Mouse (Mus musculus): ENCODE measurements at regions not wholly inside any gene's neighbourhood (a gene's known extent, or its start where the extent isn't known, plus 50 kb on each side); places are given as distances from the start of the nearest gene placed in this dataset.
A peak's percentile ranks its signal among the peaks of the same experiment; 100 is the strongest.

- H3K4me3 ChIP-seq (replicated peaks; ENCODE audit: low read length) = no peak overlapping the region
- no peak for TF ChIP-seq POU5F1 (IDR thresholded peaks at IDR 0.05; ENCODE audit: borderline replicate concordance, low read length)
- TF ChIP-seq NANOG (IDR thresholded peaks at IDR 0.05; ENCODE audit: borderline replicate concordance, low read length) = peak; percentile 20; the same call in 1 of the 2 replicates
- no peaks in the 10 kb centered on the region for H3K27me3 ChIP-seq (ENCODE audit: insufficient read depth, low read length)
- peaks cover 19% of the 10 kb centered on the region for H3K4me1 ChIP-seq (replicated peaks; ENCODE audit: low read depth, low read length)
- H3K36me3 ChIP-seq (ENCODE audit: insufficient read depth, low read length) = no peaks in the 10 kb centered on the region
- peaks cover 18% of the 10 kb centered on the region for H3K9me3 ChIP-seq (ENCODE audit: low read length)
Measured at GRCm38 (mm10) chr7:71960453-71961230, 345.8 kb downstream of the Mctp2 start.

DNA sequence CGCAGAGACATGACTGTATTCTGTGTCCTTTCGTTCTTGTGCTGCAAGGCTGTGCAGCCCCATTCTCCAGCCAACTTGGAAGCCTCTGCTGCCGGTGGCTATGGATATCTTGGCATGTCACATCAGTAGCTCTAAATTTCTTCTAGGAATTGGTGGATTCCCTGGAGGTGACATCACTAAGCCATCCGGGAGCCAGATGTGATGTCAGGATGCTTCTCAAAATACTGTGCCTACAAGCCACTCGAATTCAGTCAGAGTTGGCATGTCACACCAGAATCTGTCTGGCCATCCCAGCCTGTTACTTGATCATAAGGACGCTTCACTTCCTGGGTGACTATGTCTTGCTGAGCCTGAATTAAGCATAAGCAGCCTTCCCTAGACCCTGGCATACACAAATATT lies 359.9 kb downstream of the Mctp2 start:
- no peak for TF ChIP-seq CTCF (conservative IDR thresholded peaks at IDR 0.05; ENCODE audit: low read length)
- TF ChIP-seq NANOG (IDR thresholded peaks at IDR 0.05; ENCODE audit: borderline replicate concordance, low read length) = no peak
- no peaks in the 10 kb centered on the region for H3K4me1 ChIP-seq (replicated peaks; ENCODE audit: low read depth, low read length)
- no peaks in the 10 kb centered on the region for H3K9me3 ChIP-seq (ENCODE audit: low read length)

DNA sequence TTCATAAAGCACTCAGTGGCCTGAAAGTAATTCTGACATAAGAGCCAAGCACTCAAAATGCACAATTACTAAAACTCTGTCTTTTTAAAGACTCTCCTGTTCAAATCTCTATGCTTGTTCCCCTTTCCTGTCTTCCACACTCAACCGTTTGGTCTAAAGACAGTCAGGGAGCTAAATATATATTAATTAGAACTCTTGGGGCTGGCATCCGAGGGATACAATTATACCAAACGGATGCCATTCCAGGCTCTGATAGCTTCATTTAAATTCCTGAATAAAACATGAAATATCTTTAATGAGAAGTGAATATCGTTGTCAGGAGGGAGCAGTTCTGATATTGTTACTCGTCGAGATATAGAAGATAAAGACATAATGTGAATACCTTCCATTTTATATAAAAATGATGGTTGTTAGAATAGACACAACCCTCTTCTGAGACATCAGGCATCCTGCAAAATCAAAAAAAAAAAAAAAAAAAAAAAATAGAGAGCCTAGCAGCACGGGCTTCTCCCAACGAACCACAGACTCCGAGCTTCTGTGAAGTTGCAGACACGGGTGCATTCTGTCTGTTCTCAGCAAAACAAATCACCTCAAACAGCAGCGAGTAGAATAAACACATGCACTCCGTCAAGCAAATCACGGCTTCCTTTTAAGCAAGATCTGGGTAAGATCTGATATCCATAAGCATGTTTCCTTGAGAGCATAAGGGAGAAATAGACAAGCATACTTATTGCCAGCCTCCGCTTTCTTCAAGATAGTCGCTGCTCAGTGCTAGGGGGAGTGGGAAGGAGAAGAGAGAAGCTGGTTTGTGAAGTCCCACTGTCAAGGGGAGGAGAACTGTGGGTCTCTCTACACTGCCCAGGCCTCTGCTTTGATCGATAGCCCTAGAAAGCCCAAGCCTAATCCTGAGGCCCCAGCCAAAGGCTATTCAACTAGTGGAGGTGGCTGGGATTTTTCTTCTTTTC lies 363.0 kb downstream of the Mctp2 start:
- TF ChIP-seq POU5F1 (IDR thresholded peaks at IDR 0.05; ENCODE audit: borderline replicate concordance, low read length) = no peak
- TF ChIP-seq NANOG (IDR thresholded peaks at IDR 0.05; ENCODE audit: borderline replicate concordance, low read length) = no peak
- TF ChIP-seq CTCF (conservative IDR thresholded peaks at IDR 0.05; ENCODE audit: low read length) = no peak
- Histone ChIP-seq H3K9me3 (ENCODE audit: low read length) (no peaks in the 10 kb centered on the region), H3K27me3 (ENCODE audit: insufficient read depth, low read length) (no peaks in the 10 kb centered on the region), H3K36me3 (ENCODE audit: insufficient read depth, low read length) (no peaks in the 10 kb centered on the region), H3K4me3 (replicated peaks; ENCODE audit: low read length) (no peak overlapping the region), H3K4me1 (replicated peaks; ENCODE audit: low read depth, low read length) (no peaks in the 10 kb centered on the region)

More for the DNA sequence above, 359.9 kb downstream of the Mctp2 start:
- H3K36me3 ChIP-seq (ENCODE audit: insufficient read depth, low read length) = no peaks in the 10 kb centered on the region
- no peaks in the 10 kb centered on the region for H3K27me3 ChIP-seq (ENCODE audit: insufficient read depth, low read length)
- H3K4me3 ChIP-seq (replicated peaks; ENCODE audit: low read length) = no peak overlapping the region

GRCm38 (mm10) chr7:71937731-71938130 lies 368.7 kb downstream of the Mctp2 start:
- TF ChIP-seq POU5F1 (IDR thresholded peaks at IDR 0.05; ENCODE audit: borderline replicate concordance, low read length) = no peak
- no peak for TF ChIP-seq CTCF (conservative IDR thresholded peaks at IDR 0.05; ENCODE audit: low read length)
- TF ChIP-seq NANOG (IDR thresholded peaks at IDR 0.05; ENCODE audit: borderline replicate concordance, low read length) = no peak
- H3K9me3 ChIP-seq (ENCODE audit: low read length) = no peaks in the 10 kb centered on the region
- no peaks in the 10 kb centered on the region for H3K27me3 ChIP-seq (ENCODE audit: insufficient read depth, low read length)
- no peaks in the 10 kb centered on the region for H3K36me3 ChIP-seq (ENCODE audit: insufficient read depth, low read length)
- no peaks in the 10 kb centered on the region for H3K4me1 ChIP-seq (replicated peaks; ENCODE audit: low read depth, low read length)
- H3K4me3 ChIP-seq (replicated peaks; ENCODE audit: low read length) = no peak overlapping the region

- TF ChIP-seq POU5F1 (IDR thresholded peaks at IDR 0.05; ENCODE audit: borderline replicate concordance, low read length) = no peak
- TF ChIP-seq CTCF (conservative IDR thresholded peaks at IDR 0.05; ENCODE audit: low read length) = no peak
- TF ChIP-seq NANOG (IDR thresholded peaks at IDR 0.05; ENCODE audit: borderline replicate concordance, low read length) = no peak
- Histone ChIP-seq H3K4me1 (replicated peaks; ENCODE audit: low read depth, low read length) (no peaks in the 10 kb centered on the region), H3K27me3 (ENCODE audit: insufficient read depth, low read length) (no peaks in the 10 kb centered on the region), H3K36me3 (ENCODE audit: insufficient read depth, low read length) (no peaks in the 10 kb centered on the region), H3K4me3 (replicated peaks; ENCODE audit: low read length) (no peak overlapping the region), H3K9me3 (ENCODE audit: low read length) (no peaks in the 10 kb centered on the region)
Measured at GRCm38 (mm10) chr7:71936690-71937089, 369.7 kb downstream of the Mctp2 start.
